Mouse (Mus musculus) spleen, adult 10 weeks (tissue): Measurements from ENCODE around the gene Sgo1. TPM values are rescaled to one million over a fixed set of nuclear protein-coding genes. Genes with fewer than 3 reads are reported as not detected.

Experiments
- polyA plus RNA-seq: library from polyadenylated mRNA; stranded (reverse); fragments of 350-450 nt; fragmentation: Illumina TruSeq; extraction: RNeasy Lipid Tissue Mini Kit (QIAGEN cat#74804); gene quantifications from one replicate; pipeline ENCODE4 v1.2.3, GENCODE M21; 2015; ENCODE audit warnings: low replicate concordance; ENCODE audit not compliant: insufficient read depth

Gene Sgo1
- 5.9 TPM for polyA plus RNA-seq

DNA sequence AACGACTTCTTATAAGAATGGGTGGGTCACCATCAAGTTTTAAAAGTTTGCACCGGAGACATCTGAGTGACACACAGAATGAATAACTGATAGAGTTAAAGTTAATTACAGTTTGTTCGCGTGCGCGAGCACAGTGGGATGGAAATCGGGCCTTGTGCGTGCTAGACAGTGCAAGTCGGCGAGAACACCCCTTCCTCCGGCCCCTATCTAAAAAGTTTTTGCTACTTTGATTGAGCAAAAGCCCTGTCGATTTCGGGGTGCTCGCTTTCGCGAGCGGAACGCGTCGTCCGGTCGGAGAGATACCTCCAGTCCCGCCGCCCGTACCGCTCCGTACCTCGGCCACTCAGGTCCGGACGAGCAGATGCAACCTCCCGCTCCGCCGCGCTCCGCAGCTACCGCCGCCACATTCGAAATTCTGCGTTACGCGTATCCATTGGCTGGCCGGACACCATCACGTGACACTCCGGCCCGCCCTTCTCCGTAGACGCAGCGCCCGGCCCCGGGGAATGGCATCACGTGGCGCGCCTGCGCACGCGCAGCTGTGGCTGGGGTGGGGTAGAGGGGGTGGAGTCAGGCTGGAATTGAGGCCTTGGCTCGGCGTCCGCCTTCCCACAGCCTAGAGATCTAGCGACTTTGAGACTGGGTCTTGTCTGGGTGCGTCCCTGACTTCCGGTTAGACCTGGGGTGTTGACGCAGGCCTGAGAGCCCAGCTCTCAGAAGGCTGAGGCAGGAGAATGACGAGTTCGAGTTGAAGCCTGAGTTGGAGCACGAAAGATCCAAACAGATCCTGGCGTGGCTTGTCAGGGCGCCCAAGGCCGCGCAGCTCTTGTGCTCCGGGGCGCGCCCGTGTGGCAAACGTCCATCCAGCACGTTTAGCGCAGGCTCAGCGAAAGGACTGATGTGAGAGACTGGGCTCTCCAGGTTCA, at the start of gene Sgo1:
Gene Sgo1 (minus strand): TSS at position 457 of the 926 bp plus-strand sequence.

Other genes with a start within 250 kb of the Sgo1 start
- 0.15 TPM for gene Efhb, start 226.0 kb downstream of the Sgo1 start, polyA plus RNA-seq
- 67.7 TPM for gene Rab5a, start 210.1 kb downstream of the Sgo1 start, polyA plus RNA-seq
- gene Pp2d1, start 149.9 kb downstream of the Sgo1 start, polyA plus RNA-seq: not detected
- 35.0 TPM for gene Kat2b, start 122.5 kb downstream of the Sgo1 start, polyA plus RNA-seq
- not detected for gene Sult1c2, start 157.0 kb upstream of the Sgo1 start, polyA plus RNA-seq